In the genomic region with DNA sequence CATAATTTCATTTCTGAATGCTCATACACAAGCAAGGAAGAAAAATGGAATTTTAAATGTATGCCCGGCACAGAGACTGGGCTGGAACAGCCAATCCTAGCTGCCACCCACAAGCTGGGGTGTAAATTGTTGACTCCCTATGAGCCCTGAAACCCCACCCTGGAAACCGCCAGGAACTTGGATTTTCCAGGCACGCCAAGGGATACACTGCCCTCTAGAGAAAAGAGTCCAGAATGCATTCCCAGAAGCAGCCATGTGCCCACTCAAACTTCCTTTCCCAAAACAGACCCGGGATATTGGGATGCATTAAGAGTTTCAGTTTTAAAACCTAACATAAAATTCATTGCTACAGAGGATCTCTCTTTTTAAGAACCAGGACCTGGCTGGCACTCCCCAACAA, we compare ENCODE assay signal across 9 mouse cellular contexts. TPM values are rescaled to one million over a fixed set of nuclear protein-coding genes. Genes with fewer than 3 reads are reported as not detected.
DNase-seq lines count a peak whose midpoint lies in the region; ATAC-seq lines count a peak whose summit lies in the region.
"Had no signal": no experiment of that assay in that cellular context is flagged by ENCODE, and none has a peak within 500 bp of the region (broad histone marks: within the 10 kb centered on the region; RNA-seq: fewer than 3 reads in every experiment).

No protein-coding gene starts in this region.

- no peaks in the 10 kb centered on the region for H3K9me3 ChIP-seq in heart, embryonic 16.5 days (replicated peaks; ENCODE audit: control insufficient read depth, low read length)
- no peaks in the 10 kb centered on the region for H3K9me3 ChIP-seq in midbrain, embryonic 15.5 days

- H3K36me3 ChIP-seq in heart, embryonic 16.5 days (ENCODE audit: control insufficient read depth, insufficient read depth): no peaks in the 10 kb centered on the region
- H3K36me3 ChIP-seq in midbrain, embryonic 15.5 days (replicated peaks): no peaks in the 10 kb centered on the region

- no peak overlapping the region for H3K4me3 ChIP-seq in heart, embryonic 16.5 days (ENCODE audit: low read length)
- H3K4me3 ChIP-seq in midbrain, embryonic 15.5 days: no peak overlapping the region

- H3K27me3 ChIP-seq in heart, embryonic 16.5 days (ENCODE audit: control insufficient read depth, insufficient read depth, low read length): no peaks in the 10 kb centered on the region
- H3K27me3 ChIP-seq in midbrain, embryonic 15.5 days (replicated peaks): no peaks in the 10 kb centered on the region

- peaks cover 27% of the 10 kb centered on the region for H3K4me1 ChIP-seq in heart, embryonic 16.5 days (ENCODE audit: control insufficient read depth, insufficient read depth, low read length)
- peaks cover 2% of the 10 kb centered on the region; the same call in 1 of the 2 replicates for H3K4me1 ChIP-seq in midbrain, embryonic 15.5 days

- WGBS in heart, embryonic 16.5 days: 8% methylated on average over 4 of the region's 4 CpGs
- 15% methylated on average over 4 of the region's 4 CpGs for whole genome bisulfite sequencing in midbrain, embryonic 15.5 days

- no peak for ATAC-seq in heart, embryonic 16.5 days (replicated peaks; ENCODE audit: extremely low read depth, insufficient read depth, low FRiP score)
- no peak for ATAC-seq in midbrain, embryonic 15.5 days (replicated peaks)

- H3K27ac ChIP-seq in heart, embryonic 16.5 days (ENCODE audit: low read length): no peak overlapping the region
- H3K27ac ChIP-seq in midbrain, embryonic 15.5 days: no peak overlapping the region

- H3K9ac ChIP-seq in heart, embryonic 16.5 days (ENCODE audit: low read length): peak overlapping the region; percentile 11; the same call in 1 of the 2 replicates
- no peak overlapping the region for H3K9ac ChIP-seq in midbrain, embryonic 15.5 days

- peak; percentile 4 for DNase-seq in thymus, postnatal 25 days
- no peak for DNase-seq in thymus, postnatal 10 days (ENCODE audit: low spot score in 2 of 2)
- DNase-seq in embryo, embryonic 10 days (ENCODE audit: low spot score): peak; percentile 53
- peak; percentile 62 to 67 for DNase-seq in layer of hippocampus, postnatal 14 days (ENCODE audit: low spot score in 2 of 2)
- DNase-seq in lung, postnatal 4 days: peak; percentile 61 to 66
- peak; percentile 41 for DNase-seq in urinary bladder, postnatal 14 days (ENCODE audit: low spot score)

- peak overlapping the region; percentile 32 for H3K4me2 ChIP-seq in heart, embryonic 16.5 days (ENCODE audit: low read depth, low read length)
- no peak overlapping the region for H3K4me2 ChIP-seq in midbrain, embryonic 15.5 days

RNA-seq across cellular contexts. Expression of gene Col6a3, which starts 3.5 kb away (rescaled TPM):
- 29.4 and 35.2 TPM in 2 replicates for polyA plus RNA-seq in heart, embryonic 16.5 days (2015; fragmentation: Nextera tagmentation; extraction: Ambion mirVana)
- total RNA-seq in layer of hippocampus, postnatal 14 days (2021): 1 to 10 TPM; 6.4 to 8.5 TPM
- polyA plus RNA-seq in midbrain, embryonic 15.5 days (2015; fragmentation: Nextera tagmentation; extraction: Ambion mirVana): 7.3 and 8.8 TPM in 2 replicates
- total RNA-seq: common myeloid progenitor, adult 5-6 weeks had no signal

Comparison
In these comparisons a context has a peak if more than half of its experiments do, and no peak if none do; other contexts are left out.
1. DNase-seq: peak in thymus, postnatal 25 days (single experiment), embryo, embryonic 10 days (single experiment), layer of hippocampus, postnatal 14 days (2 of 2), lung, postnatal 4 days (2 of 2) and urinary bladder, postnatal 14 days (single experiment); none in thymus, postnatal 10 days (0 of 2).